Mouse (Mus musculus): ENCODE results near the gene Hnrnph1. TPM values are rescaled to one million over a fixed set of nuclear protein-coding genes. Genes with fewer than 3 reads are reported as not detected.

The Hnrnph1 gene
- polyA plus RNA-seq, 1 experiment from 2014 or later, result 341 TPM

DNA sequence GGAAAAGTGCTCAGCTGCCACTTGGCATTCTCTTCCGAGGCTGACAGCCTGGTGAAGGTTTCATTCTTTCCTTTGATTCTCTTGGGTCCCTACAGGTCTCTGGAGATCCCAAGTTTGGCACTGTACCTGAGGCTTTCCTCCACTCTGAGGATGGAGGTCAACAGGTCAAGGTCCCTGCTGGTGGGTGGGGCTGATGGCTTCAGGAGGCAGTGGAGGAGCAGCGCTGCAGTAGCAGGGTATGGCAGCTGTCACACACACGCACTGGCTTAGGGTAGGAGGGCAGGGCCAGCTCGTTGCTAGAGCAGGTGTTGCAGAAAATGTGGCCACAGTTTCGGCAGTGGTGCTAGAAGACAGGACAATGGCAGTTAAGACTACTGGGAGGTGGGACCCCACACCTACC lies 12.8 kb downstream of the Hnrnph1 start:
- DNase-seq (ENCODE audit: low spot score), result no peak
- WGBS, result 77% methylated on average over 5 of the region's 5 CpGs
- no peak overlapping the region for H3K9ac ChIP-seq (ENCODE audit: low read depth, low read length)

DNA sequence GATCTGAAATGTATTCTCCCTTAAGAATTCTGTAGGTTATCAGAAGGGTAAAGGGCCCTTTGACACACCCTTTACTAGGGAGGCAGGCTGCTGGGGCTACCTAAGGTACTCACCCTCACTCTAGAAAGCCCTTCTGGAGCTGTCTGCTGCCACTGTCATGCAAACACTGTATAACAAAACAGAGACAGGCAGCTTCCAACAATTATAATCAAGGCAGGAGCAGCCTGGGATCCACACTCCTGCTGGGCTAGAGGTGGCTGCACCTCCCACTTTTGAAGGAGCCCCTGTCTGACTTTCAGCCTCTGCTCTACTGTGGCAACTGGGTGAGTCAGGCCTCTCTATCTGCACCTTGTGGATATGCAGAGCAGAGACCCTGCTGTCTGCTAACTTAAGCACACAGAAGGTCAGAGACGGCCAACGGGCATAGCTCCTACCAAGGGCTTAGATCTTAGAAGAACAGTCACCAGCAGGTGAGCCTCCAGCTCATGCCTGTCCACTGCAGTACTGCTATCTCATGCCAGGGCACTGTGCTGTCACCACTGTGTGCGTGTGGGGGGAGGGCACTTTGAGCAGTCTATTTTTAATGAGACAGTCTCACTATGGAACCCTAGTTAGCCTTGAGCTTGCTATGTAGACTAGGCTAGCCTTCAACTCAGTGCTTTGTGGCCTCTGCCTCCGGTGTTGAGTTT lies 14.6 kb downstream of the Hnrnph1 start:
- H3K9ac ChIP-seq (ENCODE audit: low read depth, low read length), result no peak overlapping the region
- ATAC-seq (replicated peaks; ENCODE audit: low FRiP score), result 0 out of 2 replicates have a peak, but pooled peaks have one; percentile 35

More for the DNA sequence above, 12.8 kb downstream of the Hnrnph1 start:
- Histone ChIP-seq H3K4me1 (replicated peaks; ENCODE audit: control insufficient read depth, insufficient read depth, low read length) (no peaks in the 10 kb centered on the region), H3K27me3 (replicated peaks; ENCODE audit: control insufficient read depth, insufficient read depth, low read length) (no peaks in the 10 kb centered on the region), H3K36me3 (ENCODE audit: control insufficient read depth, insufficient read depth, low read length) (peaks cover 23% of the 10 kb centered on the region), H3K27ac (ENCODE audit: low read depth, low read length) (no peak overlapping the region), H3K4me3 (ENCODE audit: low read depth, low read length) (no peak overlapping the region), H3K4me2 (no peak overlapping the region), H3K9me3 (ENCODE audit: control insufficient read depth, low read length) (no peaks in the 10 kb centered on the region)
- ATAC-seq (replicated peaks; ENCODE audit: low FRiP score), result no peak

DNA sequence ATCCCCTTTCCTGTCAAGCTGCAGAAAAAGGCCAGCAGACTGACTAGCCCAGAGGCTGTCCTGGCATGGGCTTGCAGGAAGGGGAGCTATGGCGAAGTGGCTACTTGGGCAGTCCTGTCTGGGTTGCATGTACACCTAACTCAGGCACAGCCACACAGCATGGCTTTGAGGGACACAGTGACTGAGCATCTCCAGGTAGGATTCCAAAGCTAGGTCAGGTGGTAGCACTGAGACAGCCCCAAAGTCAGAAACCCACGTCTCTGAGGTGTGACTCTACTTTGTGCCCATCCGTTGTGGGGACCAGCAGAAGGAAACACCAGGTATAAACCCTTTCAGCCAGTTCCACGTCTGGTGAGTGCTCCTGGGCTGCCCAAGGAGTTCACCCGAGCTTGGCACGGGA lies 16.5 kb downstream of the Hnrnph1 start:
- peaks cover 4% of the 10 kb centered on the region; the same call in 1 of the 2 replicates for H3K36me3 ChIP-seq (ENCODE audit: control insufficient read depth, insufficient read depth, low read length)

More for the DNA sequence above, 14.6 kb downstream of the Hnrnph1 start:
- Histone ChIP-seq H3K4me2 (no peak overlapping the region), H3K4me1 (replicated peaks; ENCODE audit: control insufficient read depth, insufficient read depth, low read length) (no peaks in the 10 kb centered on the region), H3K27ac (ENCODE audit: low read depth, low read length) (no peak overlapping the region), H3K9me3 (ENCODE audit: control insufficient read depth, low read length) (no peaks in the 10 kb centered on the region), H3K36me3 (ENCODE audit: control insufficient read depth, insufficient read depth, low read length) (peaks cover 17% of the 10 kb centered on the region), H3K27me3 (replicated peaks; ENCODE audit: control insufficient read depth, insufficient read depth, low read length) (no peaks in the 10 kb centered on the region), H3K4me3 (ENCODE audit: low read depth, low read length) (no peak overlapping the region)
- no peak for DNase-seq (ENCODE audit: low spot score)
- 70% methylated on average over 4 of the region's 4 CpGs for WGBS

DNA sequence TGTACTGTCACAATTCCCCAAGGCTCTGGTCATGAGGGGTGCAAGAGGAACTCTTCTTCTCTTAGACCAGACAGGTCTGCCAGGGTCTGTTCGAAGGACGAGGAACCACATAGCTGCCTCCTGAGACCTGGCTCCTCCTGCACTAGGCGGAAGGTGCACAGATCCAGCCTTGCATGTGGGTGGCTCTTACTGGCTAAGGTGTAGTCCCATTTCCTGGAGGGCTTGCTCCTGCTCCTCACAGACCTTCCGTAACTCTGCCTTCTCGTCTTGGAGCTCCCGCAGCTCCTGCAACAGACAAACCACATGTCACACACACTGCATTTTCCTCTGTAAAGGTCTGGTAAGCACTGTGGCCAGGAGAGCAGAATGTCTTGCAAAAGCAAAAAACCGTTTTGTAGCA lies 17.9 kb downstream of the Hnrnph1 start:
- no peak for DNase-seq (ENCODE audit: low spot score)
- no peak overlapping the region for H3K4me3 ChIP-seq (ENCODE audit: low read depth, low read length)
- ATAC-seq (replicated peaks; ENCODE audit: low FRiP score), result no peak
- H3K4me2 ChIP-seq, result no peak overlapping the region
- H3K4me1 ChIP-seq (replicated peaks; ENCODE audit: control insufficient read depth, insufficient read depth, low read length), result no peaks in the 10 kb centered on the region
- H3K9me3 ChIP-seq (ENCODE audit: control insufficient read depth, low read length), result no peaks in the 10 kb centered on the region
- no peak overlapping the region for H3K27ac ChIP-seq (ENCODE audit: low read depth, low read length)
- H3K9ac ChIP-seq (ENCODE audit: low read depth, low read length), result no peak overlapping the region
- H3K36me3 ChIP-seq (ENCODE audit: control insufficient read depth, insufficient read depth, low read length), result peaks cover 2% of the 10 kb centered on the region; the same call in 1 of the 2 replicates
- H3K27me3 ChIP-seq (replicated peaks; ENCODE audit: control insufficient read depth, insufficient read depth, low read length), result no peaks in the 10 kb centered on the region
- WGBS, result 82% methylated on average over 7 of the region's 7 CpGs

More for the DNA sequence above, 16.5 kb downstream of the Hnrnph1 start:
- ATAC-seq (replicated peaks; ENCODE audit: low FRiP score) (no peak), DNase-seq (ENCODE audit: low spot score) (no peak)
- Histone ChIP-seq H3K9me3 (ENCODE audit: control insufficient read depth, low read length) (no peaks in the 10 kb centered on the region), H3K27me3 (replicated peaks; ENCODE audit: control insufficient read depth, insufficient read depth, low read length) (no peaks in the 10 kb centered on the region), H3K27ac (ENCODE audit: low read depth, low read length) (no peak overlapping the region), H3K4me3 (ENCODE audit: low read depth, low read length) (no peak overlapping the region), H3K4me1 (replicated peaks; ENCODE audit: control insufficient read depth, insufficient read depth, low read length) (no peaks in the 10 kb centered on the region), H3K9ac (ENCODE audit: low read depth, low read length) (no peak overlapping the region), H3K4me2 (no peak overlapping the region)
- 84% methylated on average over 6 of the region's 6 CpGs for WGBS

DNA sequence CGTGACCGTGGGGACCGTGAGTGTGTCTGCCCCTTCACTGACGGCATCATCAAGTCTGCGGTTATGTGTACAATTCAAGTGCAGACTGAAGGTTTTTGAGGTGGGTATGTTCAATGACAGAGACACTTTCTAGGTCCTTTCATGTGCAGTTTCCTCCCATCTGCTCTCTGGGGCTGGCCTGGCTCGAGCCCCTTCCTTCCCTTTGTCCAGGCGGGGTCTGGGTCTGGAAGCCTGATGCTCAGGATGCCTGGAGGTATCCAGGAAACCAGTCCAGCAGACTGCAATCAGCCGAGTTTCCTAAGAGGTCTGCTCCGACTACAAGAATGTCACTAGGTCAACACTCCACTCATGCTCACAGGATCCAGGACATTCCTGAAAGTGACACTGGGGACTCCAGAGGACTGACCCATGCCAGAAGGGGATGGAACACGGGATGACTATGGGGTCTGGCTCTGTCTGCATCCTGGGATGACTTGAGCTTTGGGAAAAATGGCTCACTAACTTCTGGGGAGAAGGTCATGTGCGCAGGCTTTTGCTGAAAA lies 20.0 kb downstream of the Hnrnph1 start:
- DNase-seq (ENCODE audit: low spot score), result no peak
- no peak overlapping the region for H3K27ac ChIP-seq (ENCODE audit: low read depth, low read length)
- no peaks in the 10 kb centered on the region for H3K4me1 ChIP-seq (replicated peaks; ENCODE audit: control insufficient read depth, insufficient read depth, low read length)
- H3K27me3 ChIP-seq (replicated peaks; ENCODE audit: control insufficient read depth, insufficient read depth, low read length), result no peaks in the 10 kb centered on the region
- no peak overlapping the region for H3K4me2 ChIP-seq
- H3K36me3 ChIP-seq (ENCODE audit: control insufficient read depth, insufficient read depth, low read length), result peaks cover 10% of the 10 kb centered on the region; the same call in 1 of the 2 replicates
- no peaks in the 10 kb centered on the region for H3K9me3 ChIP-seq (ENCODE audit: control insufficient read depth, low read length)
- 80% methylated on average over 11 of the region's 11 CpGs for WGBS
- no peak overlapping the region for H3K4me3 ChIP-seq (ENCODE audit: low read depth, low read length)
- ATAC-seq (replicated peaks; ENCODE audit: low FRiP score), result no peak
- no peak overlapping the region for H3K9ac ChIP-seq (ENCODE audit: low read depth, low read length)

DNA sequence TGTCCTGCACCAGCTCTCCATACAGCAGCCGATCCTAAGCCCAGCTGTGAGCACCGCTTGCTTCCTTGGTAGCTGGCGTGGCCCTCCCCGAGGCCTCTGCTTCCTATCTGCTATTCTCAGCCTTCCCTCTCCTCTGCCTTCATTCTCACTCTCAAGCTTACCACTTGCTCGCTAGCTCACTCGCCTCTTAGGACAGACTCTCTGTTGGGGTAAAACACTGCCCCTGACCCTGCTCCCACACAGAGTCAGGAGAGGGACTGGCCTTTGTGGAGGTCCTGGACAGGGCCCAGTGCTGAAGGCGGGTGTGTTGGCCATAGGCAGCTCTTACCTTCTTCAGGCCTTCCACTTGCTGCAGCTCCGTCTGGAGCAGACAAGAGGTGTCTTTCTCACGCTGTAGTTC lies 20.5 kb downstream of the Hnrnph1 start:
- Histone ChIP-seq H3K27me3 (replicated peaks; ENCODE audit: control insufficient read depth, insufficient read depth, low read length) (no peaks in the 10 kb centered on the region), H3K9me3 (ENCODE audit: control insufficient read depth, low read length) (no peaks in the 10 kb centered on the region), H3K4me3 (ENCODE audit: low read depth, low read length) (no peak overlapping the region), H3K9ac (ENCODE audit: low read depth, low read length) (no peak overlapping the region), H3K36me3 (ENCODE audit: control insufficient read depth, insufficient read depth, low read length) (peaks cover 10% of the 10 kb centered on the region; the same call in 1 of the 2 replicates), H3K4me2 (no peak overlapping the region), H3K4me1 (replicated peaks; ENCODE audit: control insufficient read depth, insufficient read depth, low read length) (no peaks in the 10 kb centered on the region), H3K27ac (ENCODE audit: low read depth, low read length) (no peak overlapping the region)
- 75% methylated on average over 9 of the region's 9 CpGs for WGBS
- no peak for DNase-seq (ENCODE audit: low spot score)
- ATAC-seq (replicated peaks; ENCODE audit: low FRiP score), result no peak

DNA sequence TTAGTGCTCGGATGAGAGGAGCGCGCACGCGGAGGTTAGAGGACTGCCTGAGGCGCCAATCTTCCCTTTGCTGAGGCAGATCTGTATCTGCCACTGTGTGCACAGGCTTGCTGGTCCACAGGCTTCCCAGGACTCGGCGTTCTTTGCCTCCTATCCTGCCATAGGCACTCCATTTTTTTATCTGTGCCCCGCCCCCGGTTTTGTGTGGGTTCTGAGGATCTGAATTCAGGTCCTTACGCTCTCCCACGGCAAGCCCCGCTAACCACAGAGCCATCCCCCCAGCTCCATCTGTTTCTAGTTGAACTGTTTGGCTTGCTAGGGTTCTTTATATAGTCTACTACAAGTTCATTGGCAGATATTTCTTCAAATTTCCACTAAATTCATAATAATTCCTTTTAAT lies 22.0 kb downstream of the Hnrnph1 start:
- H3K36me3 ChIP-seq (ENCODE audit: control insufficient read depth, insufficient read depth, low read length), result peaks cover 10% of the 10 kb centered on the region; the same call in 1 of the 2 replicates
- H3K27me3 ChIP-seq (replicated peaks; ENCODE audit: control insufficient read depth, insufficient read depth, low read length), result no peaks in the 10 kb centered on the region
- no peak overlapping the region for H3K9ac ChIP-seq (ENCODE audit: low read depth, low read length)
- H3K9me3 ChIP-seq (ENCODE audit: control insufficient read depth, low read length), result no peaks in the 10 kb centered on the region
- H3K4me3 ChIP-seq (ENCODE audit: low read depth, low read length), result no peak overlapping the region
- ATAC-seq (replicated peaks; ENCODE audit: low FRiP score) (no peak), DNase-seq (ENCODE audit: low spot score) (no peak)
- WGBS, result 77% methylated on average over 13 of the region's 13 CpGs
- H3K27ac ChIP-seq (ENCODE audit: low read depth, low read length), result no peak overlapping the region
- H3K4me1 ChIP-seq (replicated peaks; ENCODE audit: control insufficient read depth, insufficient read depth, low read length), result no peaks in the 10 kb centered on the region
- H3K4me2 ChIP-seq, result no peak overlapping the region

DNA sequence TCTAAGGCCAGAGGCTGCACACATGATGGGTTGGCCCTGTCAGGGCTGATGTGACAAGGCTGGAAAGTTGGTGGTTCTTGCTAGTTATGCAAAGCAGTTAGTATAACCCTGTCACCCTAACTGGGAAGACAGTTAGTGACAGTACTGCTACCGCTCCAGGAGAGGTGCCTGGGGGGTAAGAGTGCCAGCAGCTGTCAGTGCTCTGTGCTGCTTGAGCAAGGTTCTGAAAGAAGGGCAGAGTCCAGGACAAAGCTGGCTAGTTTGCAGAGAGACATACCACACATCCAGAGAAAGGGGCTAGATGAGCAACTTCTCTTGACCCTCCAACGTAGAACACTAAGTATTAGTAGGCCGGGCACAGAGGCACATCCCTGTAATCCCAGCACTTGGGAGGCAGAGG lies 25.7 kb downstream of the Hnrnph1 start:
- ATAC-seq (replicated peaks; ENCODE audit: low FRiP score), result no peak
- no peaks in the 10 kb centered on the region for H3K27me3 ChIP-seq (replicated peaks; ENCODE audit: control insufficient read depth, insufficient read depth, low read length)
- no peak overlapping the region for H3K4me2 ChIP-seq
- peaks cover 10% of the 10 kb centered on the region; the same call in 1 of the 2 replicates for H3K36me3 ChIP-seq (ENCODE audit: control insufficient read depth, insufficient read depth, low read length)
- no peak overlapping the region for H3K4me3 ChIP-seq (ENCODE audit: low read depth, low read length)
- DNase-seq (ENCODE audit: low spot score), result no peak
- WGBS, result 95% methylated on average over 3 of the region's 3 CpGs
- H3K27ac ChIP-seq (ENCODE audit: low read depth, low read length), result no peak overlapping the region
- no peaks in the 10 kb centered on the region for H3K9me3 ChIP-seq (ENCODE audit: control insufficient read depth, low read length)
- no peaks in the 10 kb centered on the region for H3K4me1 ChIP-seq (replicated peaks; ENCODE audit: control insufficient read depth, insufficient read depth, low read length)
- no peak overlapping the region for H3K9ac ChIP-seq (ENCODE audit: low read depth, low read length)

Data from liver, embryonic 11.5 days (tissue).